Mouse (Mus musculus) bone marrow, adult 2 months (tissue): ENCODE measurements around the gene Adgb.

ENCODE experiments used
- CTCF ChIP-seq: fragments of 200-500 bp; IDR thresholded peaks from 2 replicates; pipeline ENCODE4 v1.5.1; 2011; ENCODE audit warnings: low read length, control low read depth; ENCODE audit not compliant: control insufficient read depth, insufficient read depth
- POLR2A ChIP-seq: fragments of 200-500 bp; IDR thresholded peaks from 2 replicates; pipeline ENCODE4 v1.6.1; 2011; ENCODE audit warnings: low read depth, mild to moderate bottlenecking, control low read depth, low read length, borderline replicate concordance; ENCODE audit not compliant: control insufficient read depth

GRCm38 (mm10) chr10:10435014-10435413 lies 37.1 kb downstream of the Adgb start:
- TF ChIP-seq CTCF, result no peak
- TF ChIP-seq POLR2A, result no peak
